Mouse (Mus musculus): ENCODE results near the gene Fsd1. TPM values are rescaled to one million over a fixed set of nuclear protein-coding genes. Genes with fewer than 3 reads are reported as not detected.

Gene Fsd1
- polyA plus RNA-seq, 1 experiment, result 1.2 TPM

GRCm38 (mm10) chr17:56009088-56009961 lies 23.0 kb downstream of the Fsd1 start:
- Histone ChIP-seq H3K4me3 (ENCODE audit: insufficient read depth, poor library complexity, severe bottlenecking) (peak overlapping the region; percentile 69), H3K27me3 (ENCODE audit: control insufficient read depth, insufficient read depth, insufficient read length) (peaks cover 3% of the 10 kb centered on the region), H3K79me3 (ENCODE audit: low read depth) (no peaks in the 10 kb centered on the region), H3K79me2 (ENCODE audit: control insufficient read depth, insufficient read depth) (peaks cover 19% of the 10 kb centered on the region), H3K36me3 (ENCODE audit: control insufficient read depth, insufficient read depth) (peaks cover 11% of the 10 kb centered on the region), H3ac (ENCODE audit: control insufficient read depth, insufficient read length, low read depth) (peak overlapping the region; percentile 94)
- TF ChIP-seq USF1 (IDR thresholded peaks at IDR 0.05; ENCODE audit: low read depth) (no peak), CTCF (IDR thresholded peaks at IDR 0.05; ENCODE audit: control insufficient read depth, insufficient read depth, insufficient read length) (peak; percentile 93)

- TF ChIP-seq CTCF (IDR thresholded peaks at IDR 0.05; ENCODE audit: control insufficient read depth, insufficient read depth, insufficient read length), result no peak
- TF ChIP-seq MYOD1 (IDR thresholded peaks at IDR 0.05; ENCODE audit: control insufficient read depth, insufficient read length, low read depth), result no peak
- no peak for TF ChIP-seq MAX (IDR thresholded peaks at IDR 0.05)
- TF ChIP-seq USF1 (IDR thresholded peaks at IDR 0.05; ENCODE audit: low read depth), result no peak
- no peak for TF ChIP-seq MYOG (IDR thresholded peaks at IDR 0.05; ENCODE audit: control insufficient read depth, extremely low read depth, insufficient read length)
- no peak for TF ChIP-seq FOSL1 (IDR thresholded peaks at IDR 0.05; ENCODE audit: insufficient read depth, low read length, poor library complexity, severe bottlenecking)
- no peak for TF ChIP-seq CEBPB (IDR thresholded peaks at IDR 0.05; ENCODE audit: low read depth)
- Histone ChIP-seq H3K36me3 (ENCODE audit: control insufficient read depth, insufficient read depth) (peaks cover 15% of the 10 kb centered on the region), H3K79me3 (ENCODE audit: low read depth) (no peaks in the 10 kb centered on the region), H3K27me3 (ENCODE audit: control insufficient read depth, insufficient read depth, insufficient read length) (peaks cover 3% of the 10 kb centered on the region), H3K4me3 (ENCODE audit: insufficient read depth, poor library complexity, severe bottlenecking) (peak overlapping the region; percentile 69), H3K79me2 (ENCODE audit: control insufficient read depth, insufficient read depth) (peaks cover 19% of the 10 kb centered on the region), H3ac (ENCODE audit: control insufficient read depth, insufficient read length, low read depth) (peak overlapping the region; percentile 12)
These were observed 23.6 kb downstream of the Fsd1 start for GRCm38 (mm10) chr17:56009962-56010240.

DNA sequence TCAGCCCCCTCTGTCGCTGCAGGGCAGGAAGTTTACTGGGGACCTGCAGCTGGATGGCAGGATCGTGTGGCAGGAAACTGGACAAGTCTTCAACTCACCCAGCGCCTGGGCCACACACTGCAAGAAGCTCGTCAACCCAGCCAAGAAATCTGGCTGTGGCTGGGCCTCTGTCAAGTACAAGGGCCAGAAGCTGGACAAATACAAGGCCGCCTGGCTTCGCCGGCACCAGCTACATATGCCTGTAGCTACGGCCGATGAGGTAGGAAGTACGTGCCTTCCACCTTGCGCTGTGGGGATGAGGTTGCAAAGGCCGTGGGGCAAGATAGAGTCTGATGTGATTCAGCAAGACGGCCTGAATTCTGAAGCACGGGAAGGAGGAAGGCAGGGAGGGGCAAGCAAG lies 23.9 kb downstream of the Fsd1 start:
- Histone ChIP-seq H3K4me3 (ENCODE audit: insufficient read depth, poor library complexity, severe bottlenecking) (peak overlapping the region; percentile 69), H3K79me2 (ENCODE audit: control insufficient read depth, insufficient read depth) (peaks cover 19% of the 10 kb centered on the region)
- no peak for TF ChIP-seq MYOG (IDR thresholded peaks at IDR 0.05; ENCODE audit: control insufficient read depth, extremely low read depth, insufficient read length)
- TF ChIP-seq CEBPB (IDR thresholded peaks at IDR 0.05; ENCODE audit: low read depth), result no peak
- no peak for TF ChIP-seq MAX (IDR thresholded peaks at IDR 0.05)
- no peak for TF ChIP-seq USF1 (IDR thresholded peaks at IDR 0.05; ENCODE audit: low read depth)
- no peak for TF ChIP-seq MYOD1 (IDR thresholded peaks at IDR 0.05; ENCODE audit: control insufficient read depth, insufficient read length, low read depth)
- TF ChIP-seq FOSL1 (IDR thresholded peaks at IDR 0.05; ENCODE audit: insufficient read depth, low read length, poor library complexity, severe bottlenecking), result no peak
- no peak for TF ChIP-seq CTCF (IDR thresholded peaks at IDR 0.05; ENCODE audit: control insufficient read depth, insufficient read depth, insufficient read length)

GRCm38 (mm10) chr17:56010681-56011080 lies 24.4 kb downstream of the Fsd1 start:
- peaks cover 20% of the 10 kb centered on the region for H3K36me3 ChIP-seq (ENCODE audit: control insufficient read depth, insufficient read depth)
- H3K27me3 ChIP-seq (ENCODE audit: control insufficient read depth, insufficient read depth, insufficient read length), result no peaks in the 10 kb centered on the region
- H3K79me2 ChIP-seq (ENCODE audit: control insufficient read depth, insufficient read depth), result peaks cover 19% of the 10 kb centered on the region
- H3K4me3 ChIP-seq (ENCODE audit: insufficient read depth, poor library complexity, severe bottlenecking), result no peak overlapping the region
- peak overlapping the region; percentile 12 for H3ac ChIP-seq (ENCODE audit: control insufficient read depth, insufficient read length, low read depth)
- no peak for TF ChIP-seq MYOD1 (IDR thresholded peaks at IDR 0.05; ENCODE audit: control insufficient read depth, insufficient read length, low read depth)
- TF ChIP-seq CEBPB (IDR thresholded peaks at IDR 0.05; ENCODE audit: low read depth), result no peak
- peak; percentile 92 for TF ChIP-seq CTCF (IDR thresholded peaks at IDR 0.05; ENCODE audit: control insufficient read depth, insufficient read depth, insufficient read length)
- TF ChIP-seq MYOG (IDR thresholded peaks at IDR 0.05; ENCODE audit: control insufficient read depth, extremely low read depth, insufficient read length), result no peak
- TF ChIP-seq MAX (IDR thresholded peaks at IDR 0.05), result no peak
- H3K79me3 ChIP-seq (ENCODE audit: low read depth), result no peaks in the 10 kb centered on the region

More for the DNA sequence above, 23.9 kb downstream of the Fsd1 start:
- Histone ChIP-seq H3K36me3 (ENCODE audit: control insufficient read depth, insufficient read depth) (peaks cover 16% of the 10 kb centered on the region), H3ac (ENCODE audit: control insufficient read depth, insufficient read length, low read depth) (peak overlapping the region; percentile 12), H3K79me3 (ENCODE audit: low read depth) (no peaks in the 10 kb centered on the region), H3K27me3 (ENCODE audit: control insufficient read depth, insufficient read depth, insufficient read length) (no peaks in the 10 kb centered on the region)

DNA sequence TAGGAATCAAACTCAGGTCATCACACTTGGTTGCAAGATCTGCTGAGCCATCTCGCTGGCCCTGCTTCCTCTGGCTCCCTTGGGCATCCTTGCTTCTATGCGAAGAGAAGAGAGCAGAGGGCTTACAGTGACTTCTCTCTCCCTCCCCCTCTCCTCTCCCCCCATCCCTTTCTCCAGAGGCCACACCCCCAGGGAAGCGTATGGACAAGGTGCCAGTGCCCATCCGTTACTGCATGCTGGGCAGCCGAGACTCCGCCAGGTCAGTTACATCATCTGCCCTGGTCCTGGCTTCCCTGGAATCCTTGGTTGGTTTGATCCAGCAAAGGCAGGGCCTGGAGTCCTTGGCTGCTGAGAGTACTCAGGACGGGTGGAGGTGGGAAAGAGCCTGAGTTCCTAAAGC lies 25.1 kb downstream of the Fsd1 start:
- no peaks in the 10 kb centered on the region for H3K27me3 ChIP-seq (ENCODE audit: control insufficient read depth, insufficient read depth, insufficient read length)
- peaks cover 19% of the 10 kb centered on the region for H3K79me2 ChIP-seq (ENCODE audit: control insufficient read depth, insufficient read depth)
- H3K36me3 ChIP-seq (ENCODE audit: control insufficient read depth, insufficient read depth), result peaks cover 28% of the 10 kb centered on the region
- no peak overlapping the region for H3K4me3 ChIP-seq (ENCODE audit: insufficient read depth, poor library complexity, severe bottlenecking)
- TF ChIP-seq MAX (IDR thresholded peaks at IDR 0.05) (no peak), MYOG (IDR thresholded peaks at IDR 0.05; ENCODE audit: control insufficient read depth, extremely low read depth, insufficient read length) (no peak), USF1 (IDR thresholded peaks at IDR 0.05; ENCODE audit: low read depth) (no peak), CTCF (IDR thresholded peaks at IDR 0.05; ENCODE audit: control insufficient read depth, insufficient read depth, insufficient read length) (no peak), CEBPB (IDR thresholded peaks at IDR 0.05; ENCODE audit: low read depth) (no peak), MYOD1 (IDR thresholded peaks at IDR 0.05; ENCODE audit: control insufficient read depth, insufficient read length, low read depth) (no peak), FOSL1 (IDR thresholded peaks at IDR 0.05; ENCODE audit: insufficient read depth, low read length, poor library complexity, severe bottlenecking) (no peak)
- H3ac ChIP-seq (ENCODE audit: control insufficient read depth, insufficient read length, low read depth), result no peak overlapping the region
- no peaks in the 10 kb centered on the region for H3K79me3 ChIP-seq (ENCODE audit: low read depth)

- Histone ChIP-seq H3K36me3 (ENCODE audit: control insufficient read depth, insufficient read depth) (peaks cover 64% of the 10 kb centered on the region), H3K27me3 (ENCODE audit: control insufficient read depth, insufficient read depth, insufficient read length) (no peaks in the 10 kb centered on the region)
- TF ChIP-seq MYOG (IDR thresholded peaks at IDR 0.05; ENCODE audit: control insufficient read depth, extremely low read depth, insufficient read length) (no peak), CEBPB (IDR thresholded peaks at IDR 0.05; ENCODE audit: low read depth) (no peak), CTCF (IDR thresholded peaks at IDR 0.05; ENCODE audit: control insufficient read depth, insufficient read depth, insufficient read length) (no peak), MYOD1 (IDR thresholded peaks at IDR 0.05; ENCODE audit: control insufficient read depth, insufficient read length, low read depth) (no peak), FOSL1 (IDR thresholded peaks at IDR 0.05; ENCODE audit: insufficient read depth, low read length, poor library complexity, severe bottlenecking) (no peak), USF1 (IDR thresholded peaks at IDR 0.05; ENCODE audit: low read depth) (no peak), MAX (IDR thresholded peaks at IDR 0.05) (no peak)
These were observed 29.0 kb downstream of the Fsd1 start for GRCm38 (mm10) chr17:56015293-56015692.

More at GRCm38 (mm10) chr17:56015293-56015692, 29.0 kb downstream of the Fsd1 start:
- peaks cover 16% of the 10 kb centered on the region for H3K79me2 ChIP-seq (ENCODE audit: control insufficient read depth, insufficient read depth)
- no peaks in the 10 kb centered on the region for H3K79me3 ChIP-seq (ENCODE audit: low read depth)
- no peak overlapping the region for H3K4me3 ChIP-seq (ENCODE audit: insufficient read depth, poor library complexity, severe bottlenecking)
- H3ac ChIP-seq (ENCODE audit: control insufficient read depth, insufficient read length, low read depth), result no peak overlapping the region

Data from C2C12 (cell line).